Mouse (Mus musculus) kidney, postnatal 25 days (tissue): ENCODE measurements at regions not wholly inside any gene's neighbourhood (a gene's known extent, or its start where the extent isn't known, plus 50 kb on each side); places are given as distances from the start of the nearest gene placed in this dataset.
A peak's percentile ranks its signal among the peaks of the same experiment; 100 is the strongest.
"Not testable (repeated sequence)": the region's sequence is repeated elsewhere in the genome, so short reads cannot be mapped to it uniquely, and the experiment has no call there.

Experiments
- DNase-seq, 2 experiments: peaks; one replicate each; pipeline ENCODE4 v3.0.0; 2021; ENCODE audit warnings: mixed read lengths in 2 of 2

GRCm38 (mm10) chrX:110269652-110270051 is 544.4 kb upstream of the Pou3f4 start:
- DNase-seq: no peak

- DNase-seq: not testable (repeated sequence)
Measured at GRCm38 (mm10) chrX:110274277-110274676, 539.8 kb upstream of the Pou3f4 start.

- no peak for DNase-seq
Measured at GRCm38 (mm10) chrX:110275390-110275789, 538.7 kb upstream of the Pou3f4 start.

GRCm38 (mm10) chrX:110275830-110276229 is 538.2 kb upstream of the Pou3f4 start:
- DNase-seq: no peak

GRCm38 (mm10) chrX:110279492-110280213 is 534.4 kb upstream of the Pou3f4 start:
- peak in 1 of 2 experiments; percentile 31 for DNase-seq

GRCm38 (mm10) chrX:110281389-110281872 is 532.6 kb upstream of the Pou3f4 start:
- not testable (repeated sequence) for DNase-seq

- DNase-seq: no peak
Measured at GRCm38 (mm10) chrX:110281929-110282328, 532.2 kb upstream of the Pou3f4 start.

- no peak for DNase-seq
Measured at GRCm38 (mm10) chrX:110289397-110289796, 524.7 kb upstream of the Pou3f4 start.

GRCm38 (mm10) chrX:110307645-110308044 is 506.4 kb upstream of the Pou3f4 start:
- DNase-seq: no peak

- no peak for DNase-seq
Measured at GRCm38 (mm10) chrX:110308810-110309209, 505.3 kb upstream of the Pou3f4 start.

GRCm38 (mm10) chrX:110317825-110318769 is 496.0 kb upstream of the Pou3f4 start:
- DNase-seq: no peak

GRCm38 (mm10) chrX:110320250-110320649 is 493.8 kb upstream of the Pou3f4 start:
- no peak for DNase-seq

- DNase-seq: no peak
Measured at GRCm38 (mm10) chrX:110334288-110334687, 479.8 kb upstream of the Pou3f4 start.

- no peak for DNase-seq
Measured at GRCm38 (mm10) chrX:110335013-110335412, 479.1 kb upstream of the Pou3f4 start.
